Mouse (Mus musculus) retina, embryonic 14.5 days (tissue): ENCODE data around the gene Zfp180.
A peak's percentile ranks its signal among the peaks of the same experiment; 100 is the strongest.
"Not testable (repeated sequence)": the region's sequence is repeated elsewhere in the genome, so short reads cannot be mapped to it uniquely, and the experiment has no call there.

Experiments
- DNase-seq: peaks from one replicate; pipeline ENCODE4 v3.0.0-alpha.2; 2015; ENCODE audit warnings: low spot score

Gene Zfp180

GRCm38 (mm10) chr7:24081634-24082431, at the start of gene Zfp180:
Gene Zfp180, plus strand, starts transcription at chr7:24081924.
- peak; percentile 99 for DNase-seq

GRCm38 (mm10) chr7:24052660-24053304, 28.9 kb upstream of the Zfp180 start, which contains the start of gene Vmn1r183:
Gene Vmn1r183, plus strand, starts transcription at chr7:24053254.
- no peak for DNase-seq

GRCm38 (mm10) chr7:24074424-24074823, 7.3 kb upstream of the Zfp180 start:
- DNase-seq = not testable (repeated sequence)

- DNase-seq = no peak
These were observed 922 bp downstream of the Zfp180 start for GRCm38 (mm10) chr7:24082457-24083235.

- DNase-seq = no peak
These were observed 5.1 kb downstream of the Zfp180 start for GRCm38 (mm10) chr7:24086871-24087270.

- DNase-seq = no peak
These were observed 5.9 kb downstream of the Zfp180 start for GRCm38 (mm10) chr7:24087485-24088125.

GRCm38 (mm10) chr7:24104403-24104802, 22.7 kb downstream of the Zfp180 start:
- no peak for DNase-seq

- no peak for DNase-seq
These were observed 23.5 kb downstream of the Zfp180 start for GRCm38 (mm10) chr7:24105144-24105703.

GRCm38 (mm10) chr7:24110839-24111238, 29.1 kb downstream of the Zfp180 start:
- no peak for DNase-seq

- DNase-seq = no peak
These were observed 30.0 kb downstream of the Zfp180 start for GRCm38 (mm10) chr7:24111772-24112155.

- peak; percentile 91 for DNase-seq
These were observed 30.6 kb downstream of the Zfp180 start, which contains the start of gene Zfp112 for GRCm38 (mm10) chr7:24112156-24112856. Gene Zfp112, plus strand, starts transcription at chr7:24112314.

GRCm38 (mm10) chr7:24113001-24113400, 31.3 kb downstream of the Zfp180 start:
- peak; percentile 34 for DNase-seq

GRCm38 (mm10) chr7:24116655-24117054, 34.9 kb downstream of the Zfp180 start:
- DNase-seq = no peak

GRCm38 (mm10) chr7:24133425-24133995, 51.8 kb downstream of the Zfp180 start:
- peak; percentile 2 for DNase-seq

- peak; percentile 89 for DNase-seq
These were observed 52.5 kb downstream of the Zfp180 start, which contains the start of gene Zfp235 for GRCm38 (mm10) chr7:24133996-24134828. Gene Zfp235, plus strand, starts transcription at chr7:24134169.

- DNase-seq = no peak
These were observed 60.8 kb downstream of the Zfp180 start for GRCm38 (mm10) chr7:24142566-24142965.

- peak; percentile 53 for DNase-seq
These were observed 71.5 kb downstream of the Zfp180 start for GRCm38 (mm10) chr7:24153272-24153671.
